Mouse (Mus musculus) cerebellum, postnatal 10 days (tissue): ENCODE results near the gene Tle1.

ENCODE experiments used
- DNase-seq, 2 experiments: peaks; one replicate each; pipeline ENCODE4 v3.0.0; 2021; ENCODE audit warnings: mixed read lengths in 2 of 2

The Tle1 gene

GRCm38 (mm10) chr4:72200559-72201409 lies at the start of gene Tle1:
Tle1 (minus strand) TSS chr4:72200919.
- DNase-seq = peak; percentile 99 to 100

- no peak for DNase-seq
These were observed 33.0 kb upstream of the Tle1 start for GRCm38 (mm10) chr4:72233584-72234219.

GRCm38 (mm10) chr4:72232206-72232605 lies 31.5 kb upstream of the Tle1 start:
- no peak for DNase-seq

- no peak for DNase-seq
These were observed 30.1 kb upstream of the Tle1 start for GRCm38 (mm10) chr4:72230832-72231231.

- DNase-seq = no peak
These were observed 20.9 kb upstream of the Tle1 start for GRCm38 (mm10) chr4:72221629-72222028.

- DNase-seq = no peak
These were observed 3.8 kb upstream of the Tle1 start for GRCm38 (mm10) chr4:72204420-72205045.

GRCm38 (mm10) chr4:72201521-72201991 lies 837 bp upstream of the Tle1 start:
- peak; percentile 56 to 68 for DNase-seq

- DNase-seq = peak in 1 of 2 experiments; percentile 63
These were observed 854 bp downstream of the Tle1 start for GRCm38 (mm10) chr4:72199571-72200558.

GRCm38 (mm10) chr4:72198877-72199411 lies 1.8 kb downstream of the Tle1 start:
- peak; percentile 86 to 89 for DNase-seq

GRCm38 (mm10) chr4:72197888-72198605 lies 2.7 kb downstream of the Tle1 start:
- DNase-seq = peak; percentile 43 to 50

- DNase-seq = peak; percentile 30 to 36
These were observed 5.4 kb downstream of the Tle1 start for GRCm38 (mm10) chr4:72195116-72195835.

GRCm38 (mm10) chr4:72193276-72193675 lies 7.4 kb downstream of the Tle1 start:
- DNase-seq = no peak

- DNase-seq = no peak
These were observed 16.2 kb downstream of the Tle1 start for GRCm38 (mm10) chr4:72184476-72184875.

- DNase-seq = no peak
These were observed 18.3 kb downstream of the Tle1 start for GRCm38 (mm10) chr4:72182343-72182988.

- DNase-seq = no peak
These were observed 24.8 kb downstream of the Tle1 start for GRCm38 (mm10) chr4:72175943-72176342.

GRCm38 (mm10) chr4:72168267-72168666 lies 32.5 kb downstream of the Tle1 start:
- no peak for DNase-seq

- DNase-seq = peak in 1 of 2 experiments; percentile 9
These were observed 32.9 kb downstream of the Tle1 start for GRCm38 (mm10) chr4:72167761-72168229.

GRCm38 (mm10) chr4:72167171-72167570 lies 33.5 kb downstream of the Tle1 start:
- no peak for DNase-seq

- DNase-seq = peak; percentile 19 to 47
These were observed 34.2 kb downstream of the Tle1 start for GRCm38 (mm10) chr4:72166561-72166960.

- no peak for DNase-seq
These were observed 35.0 kb downstream of the Tle1 start for GRCm38 (mm10) chr4:72165765-72166164.
